Mouse (Mus musculus) hindbrain, embryonic 11.5 days (tissue): ENCODE measurements at regions not wholly inside any gene's neighbourhood (a gene's known extent, or its start where the extent isn't known, plus 50 kb on each side); places are given as distances from the start of the nearest gene placed in this dataset.

Experiments
- ATAC-seq: fragments of 200-750 bp; cut with Nextera tagmentation; 2 replicates; pipeline ENCODE4 v1.8.0; 2017; ENCODE audit warnings: mild to moderate bottlenecking, moderate TSS enrichment, moderate library complexity; ENCODE audit not compliant: low FRiP score
- DNase-seq: peaks from one replicate; pipeline ENCODE4 v3.0.0-alpha.2; 2015; ENCODE audit warnings: low spot score
- H3K27ac ChIP-seq: fragments of 300-500 bp; sonication (generic); 2 replicates; pipeline ENCODE4 v1.5.1; 2014; ENCODE audit warnings: mild to moderate bottlenecking, low read depth, low read length
- H3K27me3 ChIP-seq: fragments of 300-500 bp; sonication (generic); 2 replicates; pipeline ENCODE4 v1.6.1; 2014; ENCODE audit warnings: mild to moderate bottlenecking, low read length, moderate library complexity, mixed read lengths; ENCODE audit not compliant: control insufficient read depth, insufficient read depth
- H3K36me3 ChIP-seq: fragments of 300-500 bp; sonication (generic); 2 replicates; pipeline ENCODE4 v1.6.1; 2014; ENCODE audit warnings: mild to moderate bottlenecking, low read length, moderate library complexity, mixed read lengths; ENCODE audit not compliant: control insufficient read depth, insufficient read depth
- H3K4me1 ChIP-seq: fragments of 300-500 bp; sonication (generic); replicated peaks from 2 replicates; pipeline ENCODE4 v1.6.1; 2014; ENCODE audit warnings: low read length, mixed read lengths; ENCODE audit not compliant: control insufficient read depth, insufficient read depth
- H3K4me2 ChIP-seq: fragments of 300-500 bp; sonication (generic); replicated peaks from 2 replicates; pipeline ENCODE4 v1.6.1; 2014; ENCODE audit warnings: mild to moderate bottlenecking, low read depth, low read length
- H3K4me3 ChIP-seq: fragments of 300-500 bp; sonication (generic); 2 replicates; pipeline ENCODE4 v1.5.1; 2014; ENCODE audit warnings: low read depth, low read length
- H3K9ac ChIP-seq: fragments of 300-500 bp; sonication (generic); 2 replicates; pipeline ENCODE4 v1.6.1; 2014; ENCODE audit warnings: low read depth, low read length
- H3K9me3 ChIP-seq: fragments of 300-500 bp; sonication (generic); 2 replicates; pipeline ENCODE4 v1.6.1; 2016; ENCODE audit warnings: low read length; ENCODE audit not compliant: control insufficient read depth
- WGBS: fragments of 180-500 bp; shearing (Covaris S2); extraction: QIAGEN DNeasy Blood & Tissue Kit; methylation state at CpG from one replicate; pipeline ENCODE4 v1.1.7; 2014; 5-methylcytosine and 5-hydroxymethylcytosine counted together

- no peak overlapping the region for H3K4me2 ChIP-seq
- H3K27ac ChIP-seq: no peak overlapping the region
- no peaks in the 10 kb centered on the region for H3K4me1 ChIP-seq
- no peak for DNase-seq
- no peaks in the 10 kb centered on the region for H3K27me3 ChIP-seq
- no peaks in the 10 kb centered on the region for H3K36me3 ChIP-seq
- H3K9ac ChIP-seq: no peak overlapping the region
- H3K4me3 ChIP-seq: no peak overlapping the region
- no peaks in the 10 kb centered on the region for H3K9me3 ChIP-seq
- ATAC-seq: no peak
- WGBS: 63% methylated on average over 2 of the region's 2 CpGs
These were observed 267.9 kb upstream of the Tbl1xr1 start for GRCm38 (mm10) chr3:21808539-21808938.

DNA sequence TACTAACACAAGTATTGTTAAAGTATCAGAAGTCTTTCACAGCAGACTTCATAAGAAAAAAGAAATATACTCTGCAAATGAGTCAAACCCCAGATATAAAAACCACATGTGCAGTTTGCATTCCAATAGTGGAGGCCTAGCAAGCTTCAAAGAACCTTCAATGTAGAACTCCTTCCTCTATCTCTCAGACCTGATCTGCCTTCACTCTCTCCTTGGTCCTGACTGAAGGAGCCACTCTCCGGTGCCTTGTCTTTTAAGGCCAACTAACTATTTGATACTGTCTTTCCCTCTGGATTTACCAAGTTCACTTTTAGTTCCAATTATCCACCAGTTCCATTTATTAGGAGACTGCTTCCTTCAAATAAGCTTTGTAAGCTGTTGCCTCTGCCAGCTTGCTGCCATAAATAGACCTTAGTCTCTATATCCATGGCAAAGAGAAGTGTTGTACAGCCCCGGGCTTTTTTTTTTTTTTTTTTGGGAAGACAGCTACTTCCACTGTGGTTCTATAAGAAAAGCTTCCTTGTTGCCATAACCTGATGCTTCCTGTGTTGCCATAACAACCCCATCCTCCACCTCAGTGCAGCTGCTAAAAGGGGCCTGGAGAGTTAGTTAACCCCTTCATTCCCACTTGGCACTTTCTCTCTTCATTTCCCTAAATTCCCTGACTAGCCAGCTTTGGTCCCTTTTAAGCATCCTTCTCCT is 266.5 kb upstream of the Tbl1xr1 start:
- Histone ChIP-seq H3K9ac (no peak overlapping the region), H3K9me3 (no peaks in the 10 kb centered on the region), H3K4me2 (no peak overlapping the region), H3K4me1 (no peaks in the 10 kb centered on the region), H3K4me3 (no peak overlapping the region), H3K27me3 (no peaks in the 10 kb centered on the region), H3K27ac (no peak overlapping the region; the same call in 1 of the 2 replicates), H3K36me3 (no peaks in the 10 kb centered on the region)
- 3% methylated on average over 2 of the region's 2 CpGs for WGBS
- ATAC-seq (peak; percentile 92), DNase-seq (peak; percentile 65)

GRCm38 (mm10) chr3:21813401-21813800 is 263.1 kb upstream of the Tbl1xr1 start:
- Histone ChIP-seq H3K4me2 (no peak overlapping the region), H3K9me3 (no peaks in the 10 kb centered on the region), H3K4me3 (no peak overlapping the region), H3K27me3 (no peaks in the 10 kb centered on the region), H3K4me1 (no peaks in the 10 kb centered on the region), H3K36me3 (no peaks in the 10 kb centered on the region), H3K9ac (no peak overlapping the region), H3K27ac (no peak overlapping the region)
- 80% methylated on average over 1 of the region's 1 CpGs for WGBS
- ATAC-seq: no peak
- no peak for DNase-seq

- 52% methylated on average over 4 of the region's 4 CpGs for WGBS
- no peaks in the 10 kb centered on the region for H3K9me3 ChIP-seq
- no peak overlapping the region for H3K4me3 ChIP-seq
- no peak for DNase-seq
- H3K4me1 ChIP-seq: no peaks in the 10 kb centered on the region
- H3K27me3 ChIP-seq: no peaks in the 10 kb centered on the region
- H3K27ac ChIP-seq: no peak overlapping the region
- H3K9ac ChIP-seq: no peak overlapping the region
- H3K4me2 ChIP-seq: no peak overlapping the region
- ATAC-seq: no peak
- no peaks in the 10 kb centered on the region for H3K36me3 ChIP-seq
These were observed 259.2 kb upstream of the Tbl1xr1 start for GRCm38 (mm10) chr3:21816968-21817858.

DNA sequence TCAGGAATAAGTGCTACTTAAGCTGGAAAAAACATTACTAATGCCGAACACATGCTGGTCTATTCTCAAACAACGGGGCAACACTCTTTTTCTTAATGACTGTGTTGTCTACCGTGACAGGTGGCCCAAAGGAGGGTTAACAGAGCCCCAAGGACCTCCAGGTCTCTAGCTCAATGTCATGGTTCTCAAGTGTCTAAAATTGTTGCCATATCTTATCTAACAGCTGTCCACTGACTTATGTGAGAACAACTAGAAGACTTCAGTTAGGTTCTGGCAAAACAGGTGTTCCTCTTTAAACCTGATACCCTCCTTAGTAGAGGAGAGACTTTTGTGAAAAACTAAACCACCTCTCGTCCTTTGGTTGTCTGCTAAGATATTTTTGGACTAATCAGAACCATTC is 257.4 kb upstream of the Tbl1xr1 start:
- Histone ChIP-seq H3K36me3 (no peaks in the 10 kb centered on the region), H3K27ac (no peak overlapping the region), H3K27me3 (no peaks in the 10 kb centered on the region), H3K9me3 (no peaks in the 10 kb centered on the region), H3K4me2 (no peak overlapping the region), H3K4me1 (no peaks in the 10 kb centered on the region), H3K4me3 (no peak overlapping the region), H3K9ac (no peak overlapping the region)
- ATAC-seq: no peak
- WGBS: 67% methylated on average over 4 of the region's 4 CpGs
- DNase-seq: no peak

DNA sequence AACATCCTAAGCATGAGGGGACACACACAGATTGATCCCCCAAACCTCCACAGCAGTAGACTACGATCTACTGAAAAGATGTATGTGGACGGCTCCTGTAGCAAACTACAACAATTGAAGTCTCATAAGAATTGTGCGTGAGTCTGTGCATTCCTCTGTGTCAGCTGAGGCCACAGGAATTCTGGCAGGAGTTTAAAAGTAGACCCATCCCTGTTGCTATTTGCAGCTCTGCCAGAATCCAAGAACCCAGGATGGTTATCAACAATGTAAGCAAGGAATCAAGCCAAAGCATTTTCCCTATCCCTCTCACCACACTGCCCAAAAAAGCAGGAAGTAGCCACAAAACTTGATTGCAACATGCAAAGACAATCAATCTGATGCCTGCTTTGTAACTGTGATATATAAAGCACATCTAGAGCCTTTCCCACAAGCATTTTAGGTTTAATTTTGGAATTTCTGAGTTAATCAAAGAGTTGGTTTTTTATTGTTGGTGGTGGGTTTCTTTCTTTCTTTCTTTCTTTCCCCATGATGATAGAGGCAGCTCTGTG is 256.3 kb upstream of the Tbl1xr1 start:
- Histone ChIP-seq H3K4me2 (no peak overlapping the region), H3K9ac (no peak overlapping the region), H3K4me3 (no peak overlapping the region), H3K4me1 (no peaks in the 10 kb centered on the region), H3K27me3 (no peaks in the 10 kb centered on the region), H3K27ac (no peak overlapping the region), H3K9me3 (no peaks in the 10 kb centered on the region), H3K36me3 (no peaks in the 10 kb centered on the region)
- DNase-seq: no peak
- no peak for ATAC-seq
- 70% methylated on average over 3 of the region's 3 CpGs for whole genome bisulfite sequencing

- Histone ChIP-seq H3K4me2 (no peak overlapping the region), H3K27ac (no peak overlapping the region), H3K27me3 (no peaks in the 10 kb centered on the region), H3K9me3 (no peaks in the 10 kb centered on the region), H3K4me3 (no peak overlapping the region), H3K36me3 (no peaks in the 10 kb centered on the region), H3K9ac (no peak overlapping the region), H3K4me1 (no peaks in the 10 kb centered on the region)
- DNase-seq: no peak
- ATAC-seq: no peak
- 82% methylated on average over 4 of the region's 4 CpGs for WGBS
These were observed 253.8 kb upstream of the Tbl1xr1 start for GRCm38 (mm10) chr3:21822675-21823074.

DNA sequence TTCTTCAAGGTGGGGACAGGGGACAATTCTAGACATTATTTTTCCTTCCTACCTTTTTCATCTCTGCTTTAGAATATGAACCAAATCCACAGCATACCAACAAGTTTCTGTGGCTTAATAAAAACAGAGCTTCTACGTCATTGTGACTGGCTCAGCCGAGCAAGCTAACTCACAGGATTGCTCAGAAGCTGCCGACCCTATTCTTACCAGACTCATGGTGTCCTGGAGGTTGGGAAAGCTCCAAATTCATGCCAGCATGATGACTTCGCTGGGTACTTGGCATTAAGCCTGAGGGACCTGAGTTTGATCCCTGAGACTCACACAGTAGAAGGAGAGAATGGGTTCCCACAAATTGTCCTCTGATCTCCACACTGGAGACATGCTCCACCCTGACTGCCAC is 253.1 kb upstream of the Tbl1xr1 start:
- Histone ChIP-seq H3K27ac (no peak overlapping the region), H3K27me3 (no peaks in the 10 kb centered on the region), H3K9ac (no peak overlapping the region), H3K4me1 (no peaks in the 10 kb centered on the region), H3K4me2 (no peak overlapping the region), H3K4me3 (no peak overlapping the region), H3K36me3 (no peaks in the 10 kb centered on the region), H3K9me3 (no peaks in the 10 kb centered on the region)
- ATAC-seq (no peak), DNase-seq (no peak)
- WGBS: 81% methylated on average over 4 of the region's 4 CpGs
